Mouse (Mus musculus): Measurements from ENCODE around the gene Crlf1.
"Not testable (repeated sequence)": the region's sequence is repeated elsewhere in the genome, so short reads cannot be mapped to it uniquely, and the experiment has no call there.

Gene Crlf1

DNA sequence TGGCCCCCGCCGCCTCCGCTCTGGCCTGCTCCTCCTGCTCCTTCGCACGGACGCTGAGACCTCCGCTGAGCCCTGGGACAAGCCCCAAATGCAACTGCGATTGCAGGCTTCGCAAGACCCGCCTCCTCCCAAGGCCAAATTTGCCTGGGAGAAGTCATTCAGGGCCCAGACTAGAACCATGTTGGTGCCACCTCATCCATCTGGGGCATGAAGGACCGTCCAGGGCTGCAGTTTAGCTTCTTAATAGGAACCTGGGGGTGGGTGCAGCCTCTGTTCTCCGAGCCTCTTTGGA lies 2.8 kb downstream of the Crlf1 start:
- no peak for DNase-seq (ENCODE audit: low spot score in 2 of 2)

DNA sequence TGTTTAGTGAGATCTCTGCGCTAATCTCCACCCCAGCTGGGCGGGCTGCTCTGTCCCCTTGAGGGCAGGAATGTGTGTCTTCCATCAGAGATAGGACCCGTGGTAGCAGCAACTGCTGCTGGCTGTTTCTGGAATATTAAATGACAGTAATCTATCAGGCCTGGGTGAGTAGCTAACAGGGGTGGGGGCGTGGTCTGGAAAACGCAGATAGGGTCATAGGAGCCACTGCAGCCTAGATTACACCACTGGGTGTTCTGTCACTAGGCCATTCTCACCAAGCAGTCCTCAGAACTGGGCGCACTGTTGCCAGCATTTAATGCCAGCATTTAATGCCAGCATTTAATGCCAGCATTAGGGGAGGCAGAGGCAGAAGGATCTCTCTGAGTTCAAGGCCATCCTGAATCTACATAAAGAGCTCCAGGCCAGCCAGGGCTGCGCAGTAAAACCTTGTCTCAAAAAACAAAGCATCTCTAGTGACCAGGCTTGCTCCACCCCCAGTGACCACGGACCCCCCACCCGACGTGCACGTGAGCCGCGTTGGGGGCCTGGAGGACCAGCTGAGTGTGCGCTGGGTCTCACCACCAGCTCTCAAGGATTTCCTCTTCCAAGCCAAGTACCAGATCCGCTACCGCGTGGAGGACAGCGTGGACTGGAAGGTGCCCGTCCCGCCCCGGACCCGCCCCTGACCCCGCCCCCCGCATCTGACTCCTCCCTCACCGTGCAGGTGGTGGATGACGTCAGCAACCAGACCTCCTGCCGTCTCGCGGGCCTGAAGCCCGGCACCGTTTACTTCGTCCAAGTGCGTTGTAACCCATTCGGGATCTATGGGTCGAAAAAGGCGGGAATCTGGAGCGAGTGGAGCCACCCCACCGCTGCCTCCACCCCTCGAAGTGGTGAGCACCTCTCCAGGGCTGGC lies 7.7 kb downstream of the Crlf1 start:
- DNase-seq (ENCODE audit: low spot score in 2 of 2): no peak

DNA sequence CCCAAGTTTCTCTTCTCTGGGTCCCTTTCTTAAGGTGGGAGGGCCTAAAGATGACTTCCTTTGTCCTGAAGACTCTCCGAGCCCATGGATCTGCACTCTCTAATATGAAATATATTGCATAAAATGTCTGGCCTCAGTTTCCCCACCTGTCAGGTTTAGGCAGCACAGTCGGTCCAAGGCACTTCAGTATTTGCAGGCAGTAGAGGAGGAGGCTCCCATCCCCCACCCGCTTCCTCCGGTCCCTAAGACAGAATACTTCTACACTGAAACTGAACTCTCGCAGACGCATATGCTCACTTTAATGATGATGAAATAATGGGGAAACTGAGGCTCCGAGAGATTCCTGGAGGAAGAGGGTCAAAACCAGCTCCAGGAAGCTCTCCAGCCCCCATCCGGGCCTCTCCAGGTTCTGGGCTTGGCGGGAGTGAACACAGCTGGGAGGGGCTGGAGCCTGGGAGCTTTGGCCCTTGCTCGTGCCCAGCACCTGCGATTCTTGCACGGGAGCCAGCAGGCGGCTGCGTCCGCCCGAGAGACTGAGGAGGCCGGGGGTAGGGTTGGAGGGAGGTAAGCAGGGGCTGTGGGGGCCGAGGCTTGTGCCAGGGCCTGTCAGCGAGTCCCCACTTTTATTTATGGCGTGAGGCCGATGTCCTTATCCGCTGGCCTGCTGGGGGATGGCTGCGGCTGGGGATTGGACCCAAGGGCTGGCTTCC lies 9.0 kb downstream of the Crlf1 start:
- DNase-seq (ENCODE audit: low spot score in 2 of 2): no peak

DNA sequence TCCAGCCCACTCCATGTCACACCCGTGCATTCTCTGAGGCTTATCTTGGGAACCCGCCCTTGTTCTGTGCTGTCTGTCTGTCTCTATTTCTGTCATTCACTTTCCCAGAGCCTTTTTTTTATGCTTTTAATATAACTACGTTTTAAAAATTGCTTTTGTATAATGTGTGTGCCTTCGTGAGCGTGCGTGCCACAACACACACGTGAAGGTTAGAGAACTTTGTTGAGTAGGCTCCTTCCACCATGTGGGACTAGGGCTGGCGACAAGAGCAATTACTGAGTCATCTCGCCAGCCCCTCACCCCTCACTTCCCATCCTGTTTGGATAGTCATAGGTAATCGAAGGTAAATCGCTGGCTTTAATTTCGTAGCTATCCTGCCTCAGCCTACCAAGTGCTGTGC lies 9.6 kb downstream of the Crlf1 start:
- DNase-seq (ENCODE audit: low spot score in 2 of 2): no peak

DNA sequence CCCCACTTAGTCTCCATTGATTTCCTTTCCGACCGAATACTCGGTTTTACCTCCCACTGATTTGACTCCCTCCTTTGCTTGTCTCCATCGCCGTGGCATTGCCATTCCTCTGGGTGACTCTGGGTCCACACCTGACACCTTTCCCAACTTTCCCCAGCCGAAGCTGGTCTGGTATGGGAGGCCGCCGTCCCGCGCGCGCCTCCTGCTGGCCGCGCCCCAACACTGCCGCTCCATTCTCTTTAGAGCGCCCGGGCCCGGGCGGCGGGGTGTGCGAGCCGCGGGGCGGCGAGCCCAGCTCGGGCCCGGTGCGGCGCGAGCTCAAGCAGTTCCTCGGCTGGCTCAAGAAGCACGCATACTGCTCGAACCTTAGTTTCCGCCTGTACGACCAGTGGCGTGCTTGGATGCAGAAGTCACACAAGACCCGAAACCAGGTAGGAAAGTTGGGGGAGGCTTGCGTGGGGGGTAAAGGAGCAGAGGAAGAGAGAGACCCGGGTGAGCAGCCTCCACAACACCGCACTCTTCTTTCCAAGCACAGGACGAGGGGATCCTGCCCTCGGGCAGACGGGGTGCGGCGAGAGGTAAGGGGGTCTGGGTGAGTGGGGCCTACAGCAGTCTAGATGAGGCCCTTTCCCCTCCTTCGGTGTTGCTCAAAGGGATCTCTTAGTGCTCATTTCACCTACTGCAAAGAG lies 10.2 kb downstream of the Crlf1 start:
- peak in 1 of 2 experiments; percentile 59 for DNase-seq (ENCODE audit: low spot score in 2 of 2)

DNA sequence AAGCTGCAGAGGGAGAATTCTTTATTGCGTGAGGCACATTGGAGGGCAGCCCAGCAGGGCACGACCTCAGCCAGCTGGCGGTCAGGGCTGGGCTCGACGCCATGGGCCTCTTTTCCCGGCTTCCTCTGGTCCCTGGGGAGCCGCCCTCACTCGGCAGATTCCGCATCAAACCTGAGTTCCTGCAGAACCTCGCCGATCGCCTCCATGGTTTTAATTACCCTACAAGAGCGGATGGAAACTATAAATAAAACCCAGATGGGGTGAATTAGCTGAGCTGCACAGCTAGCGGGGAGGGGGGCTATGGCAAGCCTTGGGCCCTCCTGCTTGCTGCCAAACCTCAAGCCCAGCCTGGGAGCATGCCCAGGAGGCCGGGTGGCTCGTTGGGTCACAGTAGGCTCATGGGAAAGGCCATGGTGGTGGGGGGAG lies 11.3 kb downstream of the Crlf1 start:
- peak in 1 of 2 experiments; percentile 63 for DNase-seq (ENCODE audit: low spot score in 2 of 2)

DNA sequence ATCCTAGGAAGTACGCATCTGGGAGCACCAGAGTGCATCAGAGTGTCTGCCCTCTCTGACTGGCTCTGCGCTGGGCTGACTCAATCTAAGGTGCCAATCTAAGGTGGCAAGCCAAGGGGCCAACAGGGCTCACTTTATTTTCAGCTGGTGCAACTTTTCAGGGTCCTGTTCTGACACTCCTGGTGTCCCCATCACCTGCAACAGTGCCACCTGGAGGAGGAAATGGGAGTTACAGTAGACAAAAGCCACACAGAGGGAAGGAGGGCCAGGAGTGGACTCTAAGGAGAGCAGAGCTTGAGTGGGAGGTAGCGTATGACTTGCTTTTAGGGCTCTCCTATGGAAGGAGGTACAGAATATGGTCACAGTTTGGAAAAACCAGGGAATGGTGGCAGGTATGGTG lies 11.9 kb downstream of the Crlf1 start:
- DNase-seq (ENCODE audit: low spot score in 2 of 2): peak; percentile 82 to 85

DNA sequence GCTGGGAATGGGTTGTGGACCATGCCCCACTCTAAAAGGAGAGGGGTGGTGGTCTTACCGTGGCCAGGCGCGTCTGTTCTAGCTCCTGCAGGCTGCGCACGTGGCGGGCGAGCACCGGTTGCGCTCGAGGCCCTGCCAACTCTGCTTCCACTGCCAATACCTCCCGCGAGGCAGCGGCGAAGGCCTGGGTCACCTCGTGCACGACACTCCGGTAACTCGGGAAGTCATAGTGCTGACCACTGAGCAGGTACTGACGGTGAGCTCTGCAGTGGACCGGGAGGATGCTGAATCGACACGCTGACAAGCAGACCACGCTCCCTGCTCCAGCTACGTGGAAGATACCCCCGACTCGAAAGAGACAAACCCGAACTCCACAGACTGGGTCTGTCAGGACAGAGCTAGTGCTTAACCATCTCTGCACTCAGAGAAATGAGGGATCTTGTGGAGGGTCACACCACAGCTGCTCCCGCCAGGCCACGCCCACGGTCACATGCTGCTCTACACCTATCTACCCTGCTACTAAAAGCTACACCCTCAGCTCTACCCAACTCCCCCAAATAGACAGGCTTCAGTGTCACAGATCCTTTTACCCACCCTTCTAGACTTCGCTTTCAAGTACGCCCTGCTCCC lies 12.9 kb downstream of the Crlf1 start:
- DNase-seq (ENCODE audit: low spot score in 2 of 2): no peak

DNA sequence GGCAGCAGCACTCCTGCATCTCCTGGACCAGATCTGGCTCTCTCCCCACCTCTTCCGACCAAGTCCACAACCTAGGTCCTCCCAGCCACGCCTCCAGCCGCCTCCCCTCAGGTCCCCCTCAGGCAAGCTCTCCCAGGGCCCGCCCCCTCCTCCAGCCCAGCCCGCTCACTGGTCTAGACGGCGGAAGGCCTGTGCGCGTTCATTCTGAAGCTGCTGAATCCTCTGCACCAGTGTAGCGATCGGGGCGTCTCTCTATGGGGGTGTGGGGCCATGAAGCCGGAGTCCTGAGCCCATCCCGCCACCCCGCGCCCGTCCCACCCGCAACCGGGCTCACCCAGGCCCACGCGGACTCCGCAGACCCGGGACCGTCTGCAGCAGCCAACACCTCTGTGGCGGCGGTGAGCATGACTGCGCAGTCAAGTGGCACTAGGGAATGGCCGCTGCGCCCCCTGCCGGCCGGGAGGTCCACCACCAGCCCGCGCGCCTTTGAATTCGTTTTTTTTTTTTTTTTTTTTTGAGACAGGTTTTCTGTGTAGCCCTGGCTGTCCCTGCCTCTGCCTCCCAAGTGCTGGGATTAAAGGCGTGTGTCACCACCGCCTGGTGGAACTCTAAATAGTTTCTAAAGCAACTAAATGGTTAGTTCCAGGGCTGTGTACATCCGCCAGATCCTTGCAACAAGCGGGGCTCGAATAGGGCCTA lies 13.5 kb downstream of the Crlf1 start, which contains the start of gene Rex1bd:
Gene Rex1bd, minus strand, starts transcription at position 425 of the 699 bp plus-strand sequence.
- peak; percentile 92 to 93 for DNase-seq (ENCODE audit: low spot score in 2 of 2)

DNA sequence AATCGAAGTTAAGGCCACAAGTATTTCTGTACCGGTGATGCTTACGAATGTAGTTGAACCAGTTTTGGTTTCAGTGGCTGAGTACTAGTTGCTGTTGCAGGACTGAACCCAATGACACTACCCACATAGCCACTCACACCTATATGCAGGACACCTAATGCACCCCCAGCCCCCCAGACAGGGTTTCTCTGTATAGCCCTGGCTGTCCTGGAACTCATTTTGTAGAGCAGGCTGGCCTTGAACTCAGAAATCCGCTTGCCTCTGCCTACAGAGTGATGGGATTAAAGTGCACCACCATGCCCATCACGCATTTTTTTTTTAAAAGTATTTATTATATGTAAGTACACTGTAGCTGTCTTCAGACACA lies 14.1 kb downstream of the Crlf1 start:
- DNase-seq (ENCODE audit: low spot score in 2 of 2): no peak

DNA sequence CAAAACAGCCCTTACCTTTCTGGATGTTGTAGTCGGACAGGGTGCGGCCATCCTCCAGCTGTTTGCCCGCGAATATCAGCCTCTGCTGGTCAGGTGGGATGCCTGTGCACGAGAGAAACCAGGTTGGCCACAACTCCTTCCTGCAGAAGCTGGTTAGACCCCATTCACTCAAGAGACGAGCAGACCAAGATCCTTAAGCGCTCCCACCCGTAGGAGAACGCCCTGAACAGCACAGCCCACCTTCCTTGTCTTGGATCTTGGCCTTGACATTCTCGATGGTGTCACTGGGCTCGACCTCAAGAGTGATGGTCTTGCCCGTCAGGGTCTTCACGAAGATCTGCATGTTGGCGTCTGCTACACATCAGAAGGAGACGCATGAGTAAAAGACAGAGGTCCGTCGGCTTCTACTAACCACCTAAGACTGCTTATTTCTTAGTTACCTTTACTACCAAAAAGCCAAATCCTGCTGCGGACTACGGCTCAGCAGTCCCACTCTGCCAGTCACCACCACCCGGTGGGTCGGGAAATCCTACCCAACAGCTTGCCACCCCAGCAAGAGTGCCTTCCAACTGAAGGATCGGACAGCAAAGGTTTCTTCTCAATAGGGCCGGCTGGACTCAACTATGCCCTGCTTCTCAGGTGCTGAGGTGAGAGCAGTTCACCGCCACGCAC lies 16.5 kb downstream of the Crlf1 start:
- DNase-seq (ENCODE audit: low spot score in 2 of 2): no peak

DNA sequence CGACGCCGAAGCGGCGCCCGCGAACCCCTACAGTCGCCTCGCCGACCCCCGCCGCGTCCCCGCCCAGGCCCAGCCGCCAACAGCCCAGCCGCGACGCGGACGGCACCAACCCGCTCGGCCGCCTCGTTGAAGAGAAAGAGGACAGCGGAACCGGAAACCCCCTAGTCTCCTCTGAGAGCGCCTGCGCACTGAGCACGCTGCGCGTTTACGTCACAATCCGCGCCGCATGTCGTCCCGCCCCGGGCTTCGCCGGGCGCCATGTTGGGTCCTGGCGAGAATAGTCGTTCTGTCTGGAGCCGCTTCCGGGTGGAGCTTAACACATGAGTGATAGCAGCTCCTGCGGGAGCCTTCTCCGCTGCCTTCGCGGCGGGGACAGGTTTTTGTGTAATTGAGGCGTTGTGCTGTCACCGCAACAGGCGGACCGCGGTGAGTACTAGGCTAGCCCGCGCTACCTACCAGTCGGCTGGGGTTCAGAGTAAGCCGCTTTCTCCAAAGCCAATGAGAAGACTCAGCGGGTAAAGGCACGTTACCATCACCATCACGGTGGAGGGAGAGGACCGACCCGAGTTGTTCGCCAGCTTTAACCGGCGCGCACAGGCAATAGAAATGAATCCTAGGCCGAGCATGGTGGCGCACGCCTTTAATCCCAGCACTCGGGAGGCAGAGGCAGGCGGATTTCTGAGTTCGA lies 17.4 kb downstream of the Crlf1 start, which contains the start of gene Uba52:
Gene Uba52, minus strand, starts transcription at position 574 of the 688 bp plus-strand sequence.
- DNase-seq (ENCODE audit: low spot score in 2 of 2): peak; percentile 98 to 99

DNA sequence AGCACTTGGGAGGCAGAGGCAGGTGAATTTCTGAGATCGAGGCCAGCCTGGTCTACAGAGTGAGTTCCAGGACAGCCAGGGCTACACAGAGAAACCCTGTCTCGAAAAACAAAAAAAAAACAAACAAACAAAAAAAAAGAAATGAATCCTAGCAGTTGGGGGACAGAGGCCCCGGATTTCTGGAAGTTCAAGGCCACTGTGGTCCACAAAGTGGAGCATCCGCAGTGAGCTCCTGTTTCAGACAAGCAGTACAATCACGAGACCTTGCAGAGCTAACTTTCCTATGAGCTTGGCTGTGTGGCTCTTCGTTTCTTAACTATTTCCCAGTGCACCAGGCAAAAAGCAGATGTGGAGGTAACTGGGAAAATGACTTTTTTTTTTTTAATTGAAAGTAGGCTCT lies 18.2 kb downstream of the Crlf1 start:
- DNase-seq (ENCODE audit: low spot score in 2 of 2): not testable (repeated sequence)

DNA sequence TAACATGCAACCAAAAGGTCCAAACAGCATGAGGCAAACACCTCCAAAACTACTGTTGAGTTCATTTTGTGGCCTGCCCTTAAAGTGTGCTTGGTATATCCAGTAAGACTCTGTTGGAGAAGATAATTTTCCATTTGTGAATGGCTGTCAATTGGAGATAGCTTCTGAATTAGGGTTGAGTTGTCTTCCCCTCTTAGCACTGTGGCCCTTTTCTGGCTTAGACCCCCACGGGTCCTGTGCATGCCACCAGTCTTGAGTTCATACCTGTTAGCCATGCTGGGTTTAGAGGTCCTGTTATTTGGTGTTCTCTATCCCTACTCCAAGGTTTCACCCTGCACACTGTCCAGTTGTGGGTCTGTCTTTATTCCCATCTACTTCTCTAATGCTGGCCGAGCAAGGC lies 18.8 kb downstream of the Crlf1 start:
- DNase-seq (ENCODE audit: low spot score in 2 of 2): no peak

DNA sequence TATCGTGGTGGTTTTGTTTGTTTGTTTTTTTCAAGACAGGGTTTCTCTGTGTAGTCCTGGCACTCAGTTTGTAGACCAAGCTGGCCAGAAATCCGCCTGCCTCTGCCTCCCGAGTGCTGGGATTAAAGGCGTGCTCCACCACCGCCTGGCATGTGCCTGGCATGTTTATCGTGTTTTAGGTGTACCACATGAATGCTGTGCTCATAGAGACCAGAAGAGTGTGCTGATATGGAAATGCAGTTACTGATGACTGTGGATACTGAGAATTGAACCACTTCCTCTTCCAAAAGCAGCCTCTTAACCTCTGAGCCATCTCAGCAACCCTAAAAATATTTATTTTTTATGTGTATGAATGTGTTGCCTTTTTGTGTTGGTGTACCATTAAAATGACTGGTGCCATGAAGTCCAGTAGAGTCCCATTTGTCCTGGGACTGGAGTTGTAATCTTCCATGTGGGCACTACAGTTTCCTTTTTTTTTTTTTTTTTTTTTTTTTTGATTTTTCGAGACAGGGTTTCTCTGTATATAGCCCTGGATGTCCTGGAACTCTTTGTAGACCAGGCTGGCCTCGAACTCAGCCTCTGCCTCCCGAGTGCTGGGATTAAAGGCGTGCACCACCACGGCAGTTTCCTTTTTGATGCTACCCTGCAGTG lies 19.4 kb downstream of the Crlf1 start:
- DNase-seq (ENCODE audit: low spot score in 2 of 2): no peak

DNA sequence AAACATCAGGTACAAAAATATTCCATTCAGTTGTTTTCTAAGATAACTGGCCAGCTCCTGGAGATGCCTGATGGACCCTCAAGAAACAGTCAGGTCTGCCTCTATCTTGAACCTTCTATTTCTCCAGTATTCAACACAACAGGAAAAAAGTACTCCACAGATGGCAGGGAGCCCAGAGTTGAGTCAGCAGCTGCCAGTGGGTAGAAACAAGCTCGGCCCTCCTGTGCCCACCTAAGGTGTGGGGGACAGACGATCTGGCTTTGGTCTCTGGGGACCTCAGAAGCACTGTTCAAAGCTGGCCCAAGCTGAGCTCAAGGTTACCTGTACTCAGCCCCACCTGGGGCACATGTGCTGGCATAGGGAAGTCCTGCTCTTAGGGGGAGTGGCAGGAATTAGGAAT lies 20.5 kb downstream of the Crlf1 start:
- DNase-seq (ENCODE audit: low spot score in 2 of 2): peak; percentile 66 to 72

DNA sequence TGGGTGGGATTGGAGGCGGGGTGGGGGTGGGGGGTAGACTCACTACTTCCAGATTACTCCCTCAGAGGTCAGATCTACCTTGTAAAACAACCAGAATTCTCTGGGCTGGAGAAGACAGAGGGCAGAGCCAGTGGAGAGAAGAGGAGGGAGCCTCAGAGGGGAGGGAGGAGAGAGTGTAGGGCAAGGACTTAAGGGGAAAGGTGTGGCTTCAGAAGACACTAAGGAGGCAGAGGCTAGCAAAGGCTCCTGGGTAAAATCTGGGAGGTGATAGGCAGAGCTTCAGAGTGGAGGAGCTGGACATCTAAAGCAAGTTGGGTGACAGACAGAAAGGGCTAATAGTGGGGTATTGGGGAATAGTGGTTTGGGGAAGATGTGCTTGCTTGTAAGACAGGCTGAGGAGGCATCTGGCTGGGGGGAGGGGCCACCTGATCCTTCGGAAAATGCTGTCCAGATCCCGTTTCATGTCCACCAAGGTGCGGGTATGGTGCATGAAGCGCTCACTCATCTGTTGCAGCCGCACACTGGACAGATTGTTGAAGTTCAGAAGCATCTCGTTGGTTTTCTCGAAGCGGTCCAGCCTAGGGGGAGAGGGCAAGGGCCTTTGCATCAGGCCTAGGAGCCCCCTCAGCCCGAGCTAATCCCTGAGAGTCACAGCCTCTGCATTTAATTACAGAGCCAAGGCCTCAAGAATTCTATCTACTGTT lies 25.1 kb downstream of the Crlf1 start:
- no peak for DNase-seq (ENCODE audit: low spot score in 2 of 2)

DNA sequence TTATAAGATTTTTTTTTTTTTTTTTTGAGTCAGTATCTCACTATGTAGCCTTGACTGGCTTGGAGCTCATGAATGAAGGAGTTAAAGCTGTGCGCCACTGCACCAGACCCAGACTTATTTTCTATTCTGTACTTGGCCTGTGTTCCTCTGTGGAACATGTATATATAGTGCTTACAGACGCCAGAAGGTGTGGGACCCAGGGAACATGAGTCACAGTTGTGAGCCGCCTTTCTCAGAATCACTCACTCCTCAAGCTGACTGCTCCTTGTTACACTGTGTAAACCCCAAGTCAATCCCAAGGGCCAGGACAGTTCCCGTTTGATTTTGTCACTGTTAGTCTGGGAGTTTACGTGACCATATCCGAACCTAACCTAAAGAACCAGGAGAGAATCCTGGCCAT lies 26.1 kb downstream of the Crlf1 start:
- no peak for DNase-seq (ENCODE audit: low spot score in 2 of 2)

DNA sequence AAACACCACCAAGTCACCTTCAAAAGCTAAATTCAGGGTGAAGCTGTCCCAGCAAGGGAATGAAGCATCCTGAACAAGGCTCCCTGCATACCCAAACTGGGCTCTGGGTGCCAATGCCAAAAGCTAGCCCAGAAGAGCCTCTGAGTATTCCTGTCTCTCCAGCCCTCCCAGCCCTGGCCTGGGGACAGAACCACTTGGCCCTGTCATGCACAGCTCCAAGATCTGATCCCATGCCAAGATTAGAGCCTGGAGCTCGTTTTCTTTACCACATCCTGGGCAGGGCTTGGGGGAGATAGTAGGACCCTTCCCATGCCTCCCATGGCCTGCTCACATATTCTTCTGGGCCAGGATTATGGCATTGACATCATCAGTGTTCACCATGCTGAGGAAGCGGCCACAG lies 26.6 kb downstream of the Crlf1 start:
- no peak for DNase-seq (ENCODE audit: low spot score in 2 of 2)
